Mouse (Mus musculus) left cerebral cortex, adult 9 months (tissue): ENCODE data around the gene Itih1.

ENCODE experiments used
- DNase-seq, 2 experiments: peaks; one replicate each; pipeline ENCODE4 v3.0.0; 2022; ENCODE audit warnings: low spot score in 2 of 2

The Itih1 gene

GRCm38 (mm10) chr14:30904307-30904706 is 38.8 kb downstream of the Itih1 start:
- no peak for DNase-seq

DNA sequence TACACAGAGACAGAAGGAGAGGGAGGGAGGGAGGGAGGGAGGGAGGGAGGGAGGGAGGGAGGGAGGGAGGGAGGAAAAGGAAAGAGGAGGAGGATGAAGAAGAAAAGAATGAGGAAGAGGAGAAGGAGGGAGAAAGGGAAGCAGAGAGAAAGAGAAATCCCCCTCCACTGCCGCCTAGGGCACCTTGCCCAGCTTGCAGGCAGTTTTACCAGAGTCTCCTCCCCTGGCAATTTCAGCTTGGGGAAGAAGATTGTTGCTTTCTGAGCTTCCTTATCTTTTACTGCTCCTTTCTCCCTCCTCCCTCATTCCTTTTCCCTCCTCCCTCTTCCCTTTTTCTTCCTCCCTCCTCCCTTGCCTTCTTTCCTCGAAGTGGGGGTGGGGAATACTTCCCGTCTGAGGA is 40.1 kb downstream of the Itih1 start:
- no peak for DNase-seq

DNA sequence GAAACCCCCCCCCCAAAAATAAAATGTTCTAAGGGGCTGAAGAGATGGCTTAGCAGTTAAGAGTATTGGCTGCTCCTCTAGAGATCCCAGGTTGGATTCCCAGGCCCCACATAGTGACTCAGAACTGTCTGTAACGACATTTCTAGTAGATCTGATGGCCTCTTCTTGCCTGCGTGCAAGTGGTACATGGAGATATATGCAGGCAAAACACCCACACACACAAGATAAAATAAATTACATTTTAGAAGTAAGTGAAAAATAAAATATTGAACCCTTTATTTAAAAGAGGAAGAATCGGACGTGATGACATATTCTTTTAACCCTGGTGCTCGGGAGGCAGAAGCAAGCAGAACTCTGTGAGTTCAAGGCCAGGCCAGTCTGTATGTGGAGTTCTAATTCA is 40.5 kb downstream of the Itih1 start:
- DNase-seq = no peak

- DNase-seq = no peak
Observed at GRCm38 (mm10) chr14:30899972-30900371, 43.1 kb downstream of the Itih1 start.

DNA sequence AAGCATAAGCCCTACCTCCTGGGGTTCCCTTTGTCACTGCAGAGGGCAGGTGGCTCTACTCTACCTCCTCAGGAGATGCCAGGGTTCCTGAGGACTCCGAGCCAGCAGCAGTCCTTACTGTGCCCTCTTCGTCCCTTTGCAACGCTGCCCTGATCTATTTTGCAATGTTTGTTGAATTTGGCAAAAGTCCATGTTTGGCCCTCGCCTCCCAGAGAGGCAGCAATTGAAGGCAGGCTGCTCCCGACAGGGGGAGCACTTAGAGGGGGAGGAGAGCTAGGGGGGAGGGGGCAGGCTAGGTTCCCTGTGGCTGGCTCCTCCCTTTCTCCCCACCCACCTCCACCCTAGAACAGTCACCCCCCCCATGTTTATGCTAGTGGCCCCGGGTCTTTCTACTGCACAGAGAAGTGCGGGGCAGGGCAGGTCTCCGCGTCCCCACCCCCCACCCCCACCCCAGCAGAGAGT is 54.8 kb downstream of the Itih1 start:
- DNase-seq = no peak

GRCm38 (mm10) chr14:30886204-30886603 is 56.9 kb downstream of the Itih1 start, which contains the start of gene Itih4:
Gene Itih4, plus strand, starts transcription at chr14:30886476.
- no peak for DNase-seq

DNA sequence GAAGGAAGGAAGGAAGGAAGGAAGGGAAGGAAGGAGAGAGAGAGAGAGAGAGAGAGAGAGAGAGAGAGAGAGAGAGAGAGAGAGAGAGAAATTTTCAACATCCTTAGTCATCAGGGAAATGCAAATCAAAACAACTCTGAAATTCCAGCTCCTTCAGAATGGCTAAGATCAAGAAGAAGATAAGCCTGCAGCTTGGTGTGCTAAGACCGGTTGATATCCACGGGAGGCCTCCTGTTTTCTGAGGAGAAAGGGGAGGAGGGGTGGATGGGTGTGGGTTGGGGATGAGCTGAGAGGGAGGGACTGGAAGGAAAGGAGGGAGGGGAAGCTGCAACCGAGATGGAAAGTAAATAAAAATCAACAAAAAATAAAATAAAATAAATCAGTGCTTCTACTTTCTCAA is 57.8 kb downstream of the Itih1 start:
- no peak for DNase-seq

GRCm38 (mm10) chr14:30881718-30882108 is 61.4 kb downstream of the Itih1 start:
- DNase-seq = no peak

- DNase-seq = peak in 1 of 2 experiments; percentile 53
Observed at GRCm38 (mm10) chr14:30880811-30881717, 62.0 kb downstream of the Itih1 start.

GRCm38 (mm10) chr14:30880251-30880650 is 62.8 kb downstream of the Itih1 start:
- DNase-seq = no peak

- DNase-seq = no peak
Observed at GRCm38 (mm10) chr14:30879794-30880193, 63.3 kb downstream of the Itih1 start.
